Mouse (Mus musculus) megakaryocyte-erythroid progenitor cell, adult 5-6 weeks (primary cell): ENCODE measurements at regions not wholly inside any gene's neighbourhood (a gene's known extent, or its start where the extent isn't known, plus 50 kb on each side); places are given as distances from the start of the nearest gene placed in this dataset.
"Not testable (repeated sequence)": the region's sequence is repeated elsewhere in the genome, so short reads cannot be mapped to it uniquely, and the experiment has no call there.

Source experiments
- ATAC-seq: replicated peaks from 2 replicates; pipeline ENCODE4 v1.8.0; 2016; ENCODE audit warnings: mild to moderate bottlenecking, inconsistent platforms; ENCODE audit not compliant: severe bottlenecking, poor library complexity, low FRiP score, low TSS enrichment

GRCm38 (mm10) chr11:15027213-15027612 lies 428.1 kb downstream of the Pom121l12 start:
- no peak for ATAC-seq

- ATAC-seq: no peak
Observed at GRCm38 (mm10) chr11:15042168-15042567, 443.1 kb downstream of the Pom121l12 start.

- ATAC-seq: not testable (repeated sequence)
Observed at GRCm38 (mm10) chr11:15088918-15089645, 490.0 kb downstream of the Pom121l12 start.

- 0 out of 2 replicates have a peak, but pooled peaks have one; percentile 41 for ATAC-seq
Observed at GRCm38 (mm10) chr11:15096900-15097299, 497.8 kb downstream of the Pom121l12 start.

GRCm38 (mm10) chr11:15108046-15108445 lies 509.0 kb downstream of the Pom121l12 start:
- ATAC-seq: no peak

GRCm38 (mm10) chr11:15113583-15113982 lies 514.5 kb downstream of the Pom121l12 start:
- ATAC-seq: no peak

- ATAC-seq: no peak
Observed at GRCm38 (mm10) chr11:15125812-15126211, 526.7 kb downstream of the Pom121l12 start.
